Mouse (Mus musculus) forebrain, postnatal 0 days (tissue): ENCODE results near the gene Pank4. TPM values are rescaled to one million over a fixed set of nuclear protein-coding genes. Genes with fewer than 3 reads are reported as not detected.
A peak's percentile ranks its signal among the peaks of the same experiment; 100 is the strongest.

Experiments
- ATAC-seq: fragments of 200-750 bp; cut with Nextera tagmentation; 2 replicates; pipeline ENCODE4 v1.8.0; 2017; ENCODE audit warnings: mild to moderate bottlenecking, moderate library complexity
- DNase-seq: peaks from one replicate; pipeline ENCODE4 v3.0.0-alpha.2; 2015
- H3K27ac ChIP-seq: fragments of 300-500 bp; sonication (generic); 2 replicates; pipeline ENCODE4 v1.5.1; 2014; ENCODE audit warnings: low read depth, mild to moderate bottlenecking, antibody characterized with exemption, low read length, moderate library complexity, mixed read lengths
- H3K27me3 ChIP-seq: fragments of 300-500 bp; sonication (generic); 2 replicates; pipeline ENCODE4 v1.6.1; 2014; ENCODE audit warnings: mild to moderate bottlenecking, low read length, mixed read lengths; ENCODE audit not compliant: insufficient read depth
- H3K36me3 ChIP-seq: fragments of 300-500 bp; sonication (generic); 2 replicates; pipeline ENCODE4 v1.6.1; 2014; ENCODE audit warnings: mild to moderate bottlenecking, moderate library complexity; ENCODE audit not compliant: insufficient read depth
- H3K4me1 ChIP-seq: fragments of 300-500 bp; sonication (generic); 2 replicates; pipeline ENCODE4 v1.6.1; 2014; ENCODE audit warnings: antibody characterized with exemption; ENCODE audit not compliant: insufficient read depth
- H3K4me2 ChIP-seq: fragments of 300-500 bp; sonication (generic); 2 replicates; pipeline ENCODE4 v1.6.1; 2014; ENCODE audit warnings: low read depth, mild to moderate bottlenecking, moderate library complexity
- H3K4me3 ChIP-seq: fragments of 300-500 bp; sonication (generic); 2 replicates; pipeline ENCODE4 v1.5.1; 2014; ENCODE audit warnings: low read depth, low read length, mixed read lengths
- H3K9ac ChIP-seq: fragments of 300-500 bp; sonication (generic); 2 replicates; pipeline ENCODE4 v1.6.1; 2014; ENCODE audit warnings: mild to moderate bottlenecking
- H3K9me3 ChIP-seq: fragments of 300-500 bp; sonication (generic); 2 replicates; pipeline ENCODE4 v1.6.1; 2016; ENCODE audit warnings: low read length
- CTCF ChIP-seq: sonication (generic); IDR thresholded peaks from 2 replicates; pipeline ENCODE4 v1.5.1; 2016; ENCODE audit warnings: antibody characterized with exemption, control low read depth, low read depth
- WGBS: fragments of 180-500 bp; shearing (Covaris S2); extraction: QIAGEN DNeasy Blood & Tissue Kit; methylation state at CpG from one replicate; pipeline ENCODE4 v1.1.7; 2014; 5-methylcytosine and 5-hydroxymethylcytosine counted together
- polyA plus RNA-seq: library from polyadenylated mRNA; unstranded; fragments of >200 nt; fragmentation: Nextera tagmentation; extraction: Ambion mirVana; gene quantifications from 2 replicates; pipeline ENCODE4 v1.2.1, GENCODE M21; 2015
- total RNA-seq: library from RNA; depleted of rRNA; stranded (reverse); fragments of >200 nt; gene quantifications from 2 replicates; pipeline ENCODE4 v1.2.3, GENCODE M21; 2014; rRNA removed

The Pank4 gene
- 39.7 and 40.0 TPM in 2 replicates for total RNA-seq
- 20.4 and 22.6 TPM in 2 replicates for polyA plus RNA-seq

DNA sequence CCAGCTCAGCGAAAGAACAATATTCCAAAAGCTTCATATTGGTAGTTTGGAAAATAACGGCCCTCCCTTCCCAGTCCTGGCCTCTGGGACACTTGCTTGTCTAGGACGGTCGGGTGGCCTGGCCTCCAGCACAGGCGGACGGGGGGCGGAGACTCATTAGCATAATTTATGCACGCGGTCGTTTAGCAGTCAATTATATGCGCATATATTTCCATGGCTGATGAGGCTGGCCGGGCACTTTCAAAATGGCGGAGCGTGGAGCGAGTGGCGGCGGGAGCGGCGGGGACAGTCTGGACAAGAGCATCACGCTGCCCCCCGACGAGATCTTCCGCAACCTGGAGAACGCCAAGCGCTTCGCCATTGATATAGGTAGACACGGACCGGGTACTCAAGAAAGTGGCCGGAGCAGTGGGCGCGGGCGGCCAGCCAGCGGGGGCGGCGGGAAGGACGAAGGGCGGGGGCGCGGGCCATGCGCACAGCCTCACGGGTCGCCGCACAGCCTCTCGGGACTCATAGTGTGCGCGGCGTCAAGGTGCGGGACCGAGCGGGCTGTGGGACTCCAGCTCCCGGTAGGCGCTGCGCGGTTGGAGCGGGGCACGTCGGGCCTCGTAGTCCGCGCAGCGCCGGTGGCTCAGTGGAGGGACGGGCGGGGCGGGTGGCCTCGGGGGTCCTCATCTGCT is at the start of gene Pank4:
Gene Pank4 (plus strand): TSS at position 223 of the 680 bp plus-strand sequence.
- Histone ChIP-seq H3K4me3 (peak within 1 kb of the TSS; percentile 74), H3K27me3 (no peaks in the 10 kb centered on the region), H3K9ac (peak within 1 kb of the TSS; percentile 80), H3K4me1 (peaks cover 27% of the 10 kb centered on the region; the same call in 1 of the 2 replicates), H3K27ac (peak within 1 kb of the TSS; percentile 92), H3K9me3 (no peaks in the 10 kb centered on the region), H3K36me3 (no peaks in the 10 kb centered on the region), H3K4me2 (peak within 1 kb of the TSS; percentile 96)
- 2% methylated on average over 65 of the region's 66 CpGs for WGBS
- DNase-seq (peak; percentile 93), ATAC-seq (peak; percentile 95)
- TF ChIP-seq CTCF, result no peak

DNA sequence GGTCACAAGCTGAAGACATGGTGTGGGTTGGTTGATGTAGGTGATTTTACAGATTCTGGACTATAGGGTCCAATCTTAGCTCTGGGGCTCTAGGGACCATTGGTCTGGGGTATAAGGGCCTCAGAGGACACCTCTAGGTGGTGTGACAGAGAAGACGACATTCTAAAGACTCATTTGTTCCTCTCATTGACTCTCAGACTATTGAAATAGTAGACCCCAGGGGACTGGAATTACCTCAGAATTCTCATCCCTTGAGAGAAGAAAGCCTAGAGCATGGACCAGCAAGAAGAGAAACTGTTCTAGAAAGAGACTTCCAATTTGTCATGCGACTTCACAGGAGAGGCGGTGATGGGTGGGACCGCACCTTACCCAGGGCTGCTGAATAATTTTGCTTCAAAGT is 49.7 kb upstream of the Pank4 start:
- ATAC-seq (no peak), DNase-seq (no peak)
- no peak overlapping the region for H3K4me2 ChIP-seq
- no peak for TF ChIP-seq CTCF
- H3K36me3 ChIP-seq, result no peaks in the 10 kb centered on the region
- no peaks in the 10 kb centered on the region for H3K4me1 ChIP-seq
- no peak overlapping the region for H3K27ac ChIP-seq
- 92% methylated on average over 4 of the region's 4 CpGs for WGBS
- no peaks in the 10 kb centered on the region for H3K27me3 ChIP-seq
- H3K4me3 ChIP-seq, result no peak overlapping the region
- no peak overlapping the region for H3K9ac ChIP-seq
- H3K9me3 ChIP-seq, result no peaks in the 10 kb centered on the region

DNA sequence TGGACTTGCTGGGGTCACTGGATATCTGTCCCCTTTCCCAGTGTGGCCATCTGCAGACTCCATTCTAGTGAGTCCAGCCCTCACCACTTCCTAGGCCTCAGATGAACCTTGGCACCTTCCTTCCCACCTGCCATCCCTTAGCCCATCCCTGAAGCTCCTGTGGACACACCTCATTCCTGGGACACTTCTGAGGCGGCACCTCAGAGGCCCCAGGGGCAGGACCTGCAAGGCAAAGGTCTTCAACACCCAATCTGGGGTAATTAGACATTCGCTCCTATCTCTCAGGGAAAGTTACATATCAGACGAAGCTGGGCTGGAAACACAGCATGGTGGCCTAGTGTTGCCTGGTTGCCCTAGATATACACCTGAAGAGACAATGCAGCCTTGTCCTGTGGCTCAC is 49.2 kb upstream of the Pank4 start:
- Histone ChIP-seq H3K9ac (no peak overlapping the region), H3K4me2 (no peak overlapping the region), H3K36me3 (no peaks in the 10 kb centered on the region), H3K4me1 (no peaks in the 10 kb centered on the region), H3K27me3 (no peaks in the 10 kb centered on the region), H3K9me3 (no peaks in the 10 kb centered on the region), H3K4me3 (no peak overlapping the region), H3K27ac (no peak overlapping the region)
- no peak for TF ChIP-seq CTCF
- ATAC-seq, result no peak
- DNase-seq, result no peak
- 81% methylated on average over 3 of the region's 3 CpGs for WGBS

DNA sequence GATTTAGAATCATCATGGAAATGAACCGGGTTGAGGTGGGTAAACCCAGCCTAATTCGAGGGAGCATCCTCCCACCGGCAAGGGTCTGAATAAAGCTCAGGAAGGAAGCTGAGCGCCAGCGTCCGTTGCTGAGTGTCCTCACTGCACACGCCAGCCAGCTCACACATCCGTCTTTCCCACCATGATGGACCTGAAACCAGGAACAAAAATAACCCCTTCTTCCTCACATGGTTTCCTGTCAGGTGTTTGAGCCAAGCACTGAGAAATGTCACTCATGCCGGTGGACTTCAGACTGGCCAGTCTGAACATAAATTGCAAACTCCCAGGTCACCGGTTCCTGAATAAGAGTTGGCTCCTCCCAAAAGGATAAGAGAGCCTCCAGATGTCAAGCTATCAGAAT is 48.6 kb upstream of the Pank4 start:
- WGBS, result 86% methylated on average over 10 of the region's 10 CpGs
- DNase-seq, result no peak
- no peak for ATAC-seq

DNA sequence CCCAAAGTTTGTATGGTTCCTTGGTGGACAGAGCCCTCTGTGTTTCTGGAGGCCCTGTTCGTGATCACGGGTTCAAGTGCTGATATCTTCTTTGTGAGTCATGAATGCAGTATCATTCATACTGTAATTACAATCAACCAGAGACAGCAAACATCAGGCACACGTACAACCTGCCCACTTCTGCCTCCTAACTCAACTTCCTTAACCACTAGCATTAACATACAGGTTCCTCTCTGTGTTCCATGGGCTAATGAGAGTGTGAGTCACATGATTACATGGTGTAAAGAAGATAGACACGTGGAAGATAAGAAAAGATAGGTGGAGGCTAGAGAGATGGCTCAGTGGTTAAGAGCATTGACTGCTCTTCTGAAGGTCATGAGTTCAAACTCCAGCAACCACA is 47.3 kb upstream of the Pank4 start:
- Histone ChIP-seq H3K36me3 (no peaks in the 10 kb centered on the region), H3K4me3 (no peak overlapping the region), H3K9ac (no peak overlapping the region), H3K27me3 (no peaks in the 10 kb centered on the region), H3K4me2 (no peak overlapping the region), H3K9me3 (no peaks in the 10 kb centered on the region), H3K4me1 (no peaks in the 10 kb centered on the region), H3K27ac (no peak overlapping the region)
- ATAC-seq (no peak), DNase-seq (no peak)
- WGBS, result 80% methylated on average over 4 of the region's 4 CpGs
- no peak for TF ChIP-seq CTCF

More for the DNA sequence above, 48.6 kb upstream of the Pank4 start:
- Histone ChIP-seq H3K4me2 (no peak overlapping the region), H3K4me1 (no peaks in the 10 kb centered on the region), H3K4me3 (no peak overlapping the region), H3K36me3 (no peaks in the 10 kb centered on the region), H3K27ac (no peak overlapping the region), H3K9me3 (no peaks in the 10 kb centered on the region), H3K9ac (no peak overlapping the region), H3K27me3 (no peaks in the 10 kb centered on the region)
- TF ChIP-seq CTCF, result no peak

DNA sequence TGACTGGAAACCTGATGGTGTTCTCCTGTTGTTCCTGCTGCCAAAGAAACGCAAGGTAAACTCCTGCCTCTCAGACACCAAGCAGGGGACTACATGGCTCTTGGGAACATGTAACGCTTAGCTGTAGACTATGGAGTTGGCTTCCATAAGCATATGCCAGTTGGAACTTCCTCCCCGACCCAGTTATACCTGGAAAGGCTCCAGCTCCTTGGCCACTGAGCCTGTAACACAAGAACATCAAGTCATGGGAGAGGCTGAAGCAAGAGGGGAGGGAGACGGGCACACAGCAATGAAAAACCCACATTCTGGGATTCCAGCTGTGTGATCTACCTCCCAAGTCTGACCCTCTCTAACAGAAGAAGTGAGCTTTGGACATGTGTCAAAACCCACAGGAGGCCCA is 41.6 kb upstream of the Pank4 start:
- Histone ChIP-seq H3K4me1 (no peaks in the 10 kb centered on the region), H3K27ac (no peak overlapping the region), H3K4me2 (no peak overlapping the region), H3K9me3 (no peaks in the 10 kb centered on the region), H3K4me3 (no peak overlapping the region), H3K36me3 (no peaks in the 10 kb centered on the region), H3K9ac (no peak overlapping the region), H3K27me3 (no peaks in the 10 kb centered on the region)
- DNase-seq, result no peak
- 83% methylated on average over 4 of the region's 4 CpGs for WGBS
- no peak for ATAC-seq
- TF ChIP-seq CTCF, result no peak

DNA sequence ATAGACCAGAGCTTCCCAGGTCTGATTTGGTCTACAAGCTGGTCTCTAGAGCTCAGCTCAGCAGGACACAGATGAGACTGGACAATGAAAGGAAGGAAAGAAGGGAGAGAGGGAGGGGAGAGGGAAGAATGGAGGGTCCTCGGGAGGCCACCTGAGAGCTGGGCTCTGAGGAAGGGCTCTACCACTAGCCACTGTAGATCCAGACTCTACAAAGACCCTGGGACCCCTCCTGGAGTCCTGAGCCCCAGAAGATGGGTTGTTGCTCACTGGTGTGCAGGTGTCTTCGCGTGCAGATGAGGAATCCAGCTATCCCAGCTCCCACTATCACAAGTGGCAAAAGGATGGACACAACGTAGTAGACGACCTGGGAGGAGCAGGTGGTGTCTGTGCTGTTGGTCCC is 41.0 kb upstream of the Pank4 start:
- no peak overlapping the region for H3K4me2 ChIP-seq
- DNase-seq, result no peak
- H3K4me1 ChIP-seq, result no peaks in the 10 kb centered on the region
- ATAC-seq, result no peak
- H3K27me3 ChIP-seq, result no peaks in the 10 kb centered on the region
- H3K36me3 ChIP-seq, result no peaks in the 10 kb centered on the region
- no peak overlapping the region for H3K27ac ChIP-seq
- no peaks in the 10 kb centered on the region for H3K9me3 ChIP-seq
- no peak overlapping the region for H3K4me3 ChIP-seq
- 91% methylated on average over 5 of the region's 5 CpGs for WGBS
- H3K9ac ChIP-seq, result no peak overlapping the region
- TF ChIP-seq CTCF, result no peak
